Mouse (Mus musculus) stomach, postnatal 0 days (tissue): Measurements from ENCODE around the gene Eml4.

Experiments used
- CTCF ChIP-seq: IDR thresholded peaks from 2 replicates; pipeline ENCODE4 v1.5.1; 2016; ENCODE audit warnings: antibody characterized with exemption, low read depth, mild to moderate bottlenecking, moderate library complexity
- EP300 ChIP-seq: optimal IDR thresholded peaks from 2 replicates; pipeline ENCODE3; 2016; ENCODE audit warnings: antibody characterized with exemption

GRCm38 (mm10) chr17:83398756-83399155 is 48.0 kb downstream of the Eml4 start:
- TF ChIP-seq CTCF, result no peak
- no peak for TF ChIP-seq EP300
